ENCODE assay signal across 8 mouse cellular contexts in the genomic region with DNA sequence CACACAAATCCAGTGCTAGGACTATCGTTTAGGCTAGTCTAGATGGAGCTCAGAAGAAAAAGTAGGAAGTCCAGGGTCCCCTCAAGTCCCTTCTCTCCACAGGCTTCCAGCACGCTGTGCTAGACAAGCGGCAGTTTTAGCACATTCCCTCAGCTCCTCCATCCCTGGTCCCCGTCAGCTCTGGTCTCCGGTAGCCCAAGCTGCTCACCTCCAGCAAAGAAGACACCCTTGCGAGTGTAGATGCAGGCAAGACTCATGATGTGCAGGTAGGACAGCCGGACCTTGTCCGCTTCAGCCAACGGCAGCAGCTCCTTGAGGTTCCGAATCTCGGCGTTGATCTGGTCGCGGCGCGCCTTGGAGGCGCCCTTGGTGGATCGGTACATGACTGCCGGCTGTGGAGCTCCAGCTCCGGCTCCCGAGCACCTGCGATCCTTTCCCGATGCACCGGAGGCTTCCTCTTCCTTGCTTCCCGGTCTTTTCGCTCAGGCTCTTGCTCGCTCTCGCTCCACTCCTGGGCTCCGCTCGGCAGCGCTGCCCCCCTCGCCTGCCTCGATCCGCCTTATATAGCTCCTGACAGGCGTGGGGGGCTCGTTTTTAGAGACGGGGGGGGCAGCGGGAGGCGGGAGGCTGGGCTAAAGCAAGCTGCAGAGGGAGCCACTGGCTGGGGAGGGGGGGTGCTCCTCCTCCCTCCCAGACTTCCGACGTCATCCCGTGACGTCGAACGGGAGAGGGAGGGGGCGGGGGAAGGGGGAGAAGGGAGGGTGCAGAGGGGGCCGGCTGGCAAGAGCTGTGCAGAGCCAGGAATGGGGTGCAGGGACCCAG. TPM values are rescaled to one million over a fixed set of nuclear protein-coding genes. Genes with fewer than 3 reads are reported as not detected.
DNase-seq lines count a peak whose midpoint lies in the region; ATAC-seq and TF ChIP-seq lines count a peak whose summit lies in the region.

No protein-coding gene starts in this region.

- WGBS in forebrain, embryonic 14.5 days, result 14% methylated on average over 42 of the region's 47 CpGs
- WGBS in liver, postnatal 0 days (ENCODE audit: insufficient replicate concordance), result 24% methylated on average over 43 of the region's 47 CpGs

- H3K36me3 ChIP-seq in forebrain, embryonic 14.5 days (ENCODE audit: control insufficient read depth, insufficient read depth, low read length), result no peaks in the 10 kb centered on the region
- no peaks in the 10 kb centered on the region for H3K36me3 ChIP-seq in liver, postnatal 0 days (replicated peaks; ENCODE audit: insufficient read depth, low read length)

- peak overlapping the region; percentile 54 for H3K9ac ChIP-seq in forebrain, embryonic 14.5 days (ENCODE audit: low read length)
- H3K9ac ChIP-seq in liver, postnatal 0 days (replicated peaks), result no peak overlapping the region

- no peak for TF ChIP-seq CTCF in liver, postnatal 0 days (IDR thresholded peaks at IDR 0.05; ENCODE audit: low read depth)

- peak overlapping the region; percentile 59 for H3K4me2 ChIP-seq in forebrain, embryonic 14.5 days (ENCODE audit: low read length)
- H3K4me2 ChIP-seq in liver, postnatal 0 days (ENCODE audit: low read depth, low read length), result no peak overlapping the region

- no peak overlapping the region for H3K27ac ChIP-seq in forebrain, embryonic 14.5 days (ENCODE audit: low read depth, low read length)
- H3K27ac ChIP-seq in liver, postnatal 0 days (ENCODE audit: low read depth), result no peak overlapping the region

- H3K27me3 ChIP-seq in forebrain, embryonic 14.5 days (replicated peaks; ENCODE audit: control insufficient read depth, insufficient read depth, low read length), result peaks cover 21% of the 10 kb centered on the region
- peaks cover 45% of the 10 kb centered on the region for H3K27me3 ChIP-seq in liver, postnatal 0 days (ENCODE audit: insufficient read depth, low read length)

- DNase-seq in cerebellum, adult 9-11 months, result peak; percentile 83
- peak; percentile 85 for DNase-seq in forebrain, embryonic 14.5 days (ENCODE audit: low spot score)
- DNase-seq in layer of hippocampus, postnatal 25 days (ENCODE audit: extremely low spot score in 1 of 2, low spot score in 1 of 2), result peak; percentile 69 to 83
- DNase-seq in retina, adult 2 months (ENCODE audit: low read depth, low spot score), result peak; percentile 85
- no peak for DNase-seq in embryo, embryonic 10.5 days (ENCODE audit: low spot score)
- DNase-seq in urinary bladder, adult 2 months (ENCODE audit: low spot score), result no peak
- DNase-seq in liver, postnatal 0 days, result no peak

- ATAC-seq in forebrain, embryonic 14.5 days, result peak; percentile 77
- ATAC-seq in activated CD4-positive, CD25-positive, alpha-beta regulatory T cell, adult 4 months, result no peak
- ATAC-seq in liver, postnatal 0 days, result no peak; the same call in 1 of the 2 replicates

- H3K9me3 ChIP-seq in forebrain, embryonic 14.5 days (replicated peaks; ENCODE audit: control insufficient read depth, low read length), result no peaks in the 10 kb centered on the region
- no peaks in the 10 kb centered on the region for H3K9me3 ChIP-seq in liver, postnatal 0 days (ENCODE audit: low read length)

- H3K4me3 ChIP-seq in forebrain, embryonic 14.5 days (ENCODE audit: low read depth, low read length), result peak overlapping the region; percentile 32
- H3K4me3 ChIP-seq in liver, postnatal 0 days (ENCODE audit: low read depth, low read length), result no peak overlapping the region

- no peak for TF ChIP-seq EP300 in liver, postnatal 0 days (IDR thresholded peaks at IDR 0.05; ENCODE audit: low read depth)

- H3K4me1 ChIP-seq in forebrain, embryonic 14.5 days (ENCODE audit: control insufficient read depth, insufficient read depth, low read length), result peaks cover 4% of the 10 kb centered on the region
- H3K4me1 ChIP-seq in liver, postnatal 0 days (ENCODE audit: insufficient read depth), result no peaks in the 10 kb centered on the region

RNA-seq across cellular contexts. Expression of a gene that starts 0.5 kb away (rescaled TPM):
- polyA plus RNA-seq in forebrain, embryonic 14.5 days (2014; fragmentation: Nextera tagmentation; extraction: Ambion mirVana), result 0.08 and 0.14 TPM in 2 replicates
- 1 to 10 TPM; 5.7 to 6.6 TPM for total RNA-seq in layer of hippocampus, postnatal 25 days (2021)
- under 1 TPM; 0.32 to 0.83 TPM for polyA plus RNA-seq in activated CD4-positive, CD25-positive, alpha-beta regulatory T cell, adult 4 months (2017; shearing (Covaris generic))
- polyA plus RNA-seq in urinary bladder, adult 2 months (2012; rRNA removed), result 5.7 and 7.4 TPM in 2 replicates
- not detected in 2 replicates for polyA plus RNA-seq in liver, postnatal 0 days (2015; fragmentation: Nextera tagmentation; extraction: Ambion mirVana)

RNA-seq across cellular contexts. Expression of a gene that starts 27.7 kb away (rescaled TPM):
- polyA plus RNA-seq in forebrain, embryonic 14.5 days (2014; fragmentation: Nextera tagmentation; extraction: Ambion mirVana), result 145 and 148 TPM in 2 replicates
- 10 to 100 TPM; 60.5 to 71.1 TPM for total RNA-seq in layer of hippocampus, postnatal 25 days (2021)
- polyA plus RNA-seq in activated CD4-positive, CD25-positive, alpha-beta regulatory T cell, adult 4 months (2017; shearing (Covaris generic)), result 10 to 100 TPM; 79.9 to 91.1 TPM
- polyA plus RNA-seq in urinary bladder, adult 2 months (2012; rRNA removed), result 48.5 and 57.5 TPM in 2 replicates
- polyA plus RNA-seq in liver, postnatal 0 days (2015; fragmentation: Nextera tagmentation; extraction: Ambion mirVana), result 45.4 and 48.9 TPM in 2 replicates

RNA-seq across cellular contexts. Expression of a gene that starts 34.0 kb away (rescaled TPM):
- 7.4 and 8.0 TPM in 2 replicates for polyA plus RNA-seq in forebrain, embryonic 14.5 days (2014; fragmentation: Nextera tagmentation; extraction: Ambion mirVana)
- 10 to 100 TPM; 14.2 to 17.6 TPM for total RNA-seq in layer of hippocampus, postnatal 25 days (2021)
- 1 to 10 TPM in 1 of 2 experiments, under 1 TPM in 1; 0.46 to 2.1 TPM for polyA plus RNA-seq in activated CD4-positive, CD25-positive, alpha-beta regulatory T cell, adult 4 months (2017; shearing (Covaris generic))
- polyA plus RNA-seq in urinary bladder, adult 2 months (2012; rRNA removed), result 4.6 and 5.9 TPM in 2 replicates
- 0.87 and 1.0 TPM in 2 replicates for polyA plus RNA-seq in liver, postnatal 0 days (2015; fragmentation: Nextera tagmentation; extraction: Ambion mirVana)

RNA-seq across cellular contexts. Expression of a gene that starts 46.7 kb away (rescaled TPM):
- polyA plus RNA-seq in forebrain, embryonic 14.5 days (2014; fragmentation: Nextera tagmentation; extraction: Ambion mirVana), result 4.9 and 7.8 TPM in 2 replicates
- 10 to 100 TPM; 20.2 to 20.9 TPM for total RNA-seq in layer of hippocampus, postnatal 25 days (2021)
- polyA plus RNA-seq in activated CD4-positive, CD25-positive, alpha-beta regulatory T cell, adult 4 months (2017; shearing (Covaris generic)), result under 1 TPM in 1 of 2 experiments, not detected in 1; 0.25 TPM
- 3.8 and 5.5 TPM in 2 replicates for polyA plus RNA-seq in urinary bladder, adult 2 months (2012; rRNA removed)
- polyA plus RNA-seq in liver, postnatal 0 days (2015; fragmentation: Nextera tagmentation; extraction: Ambion mirVana), result 0.26 and 0.28 TPM in 2 replicates

RNA-seq across cellular contexts. Expression of a gene that starts 49.0 kb away (rescaled TPM):
- 45.4 and 55.1 TPM in 2 replicates for polyA plus RNA-seq in forebrain, embryonic 14.5 days (2014; fragmentation: Nextera tagmentation; extraction: Ambion mirVana)
- 100 to 1,000 TPM; 131 to 132 TPM for total RNA-seq in layer of hippocampus, postnatal 25 days (2021)
- polyA plus RNA-seq in activated CD4-positive, CD25-positive, alpha-beta regulatory T cell, adult 4 months (2017; shearing (Covaris generic)), result 10 to 100 TPM; 10.5 to 13.4 TPM
- polyA plus RNA-seq in urinary bladder, adult 2 months (2012; rRNA removed), result 30.4 and 33.5 TPM in 2 replicates
- polyA plus RNA-seq in liver, postnatal 0 days (2015; fragmentation: Nextera tagmentation; extraction: Ambion mirVana), result 11.7 and 12.4 TPM in 2 replicates

Comparison
In these comparisons a context has a peak if more than half of its experiments do, and no peak if none do; other contexts are left out.
1. DNase-seq: peak in cerebellum, adult 9-11 months (single experiment), forebrain, embryonic 14.5 days (single experiment), layer of hippocampus, postnatal 25 days (2 of 2) and retina, adult 2 months (single experiment); none in embryo, embryonic 10.5 days (single experiment), urinary bladder, adult 2 months (single experiment) and liver, postnatal 0 days (single experiment).